Mouse (Mus musculus): Measurements from ENCODE around the gene Atp2a2.

DNA sequence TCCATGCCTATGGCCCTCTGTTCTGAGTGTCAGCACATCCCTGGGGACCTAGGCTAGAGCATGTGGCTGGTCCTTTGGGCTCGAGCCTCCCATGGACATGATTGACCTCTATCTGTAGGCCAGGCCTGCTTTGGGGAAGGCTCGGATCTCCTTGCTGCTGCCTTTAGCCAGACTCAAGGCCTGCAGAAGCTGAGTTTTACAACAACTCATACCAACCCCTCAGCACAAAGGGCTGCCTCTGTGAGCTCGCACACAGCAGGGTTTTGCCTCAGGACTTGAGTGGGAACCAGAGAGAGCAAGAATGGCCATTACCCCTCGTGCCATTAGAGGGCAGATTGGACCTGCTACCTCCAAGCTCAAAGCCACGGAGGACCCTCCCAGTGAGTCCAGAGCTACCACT, 53.2 kb downstream of the Atp2a2 start:
- no peak; the same call in 1 of the 2 replicates for TF ChIP-seq CTCF (conservative IDR thresholded peaks at IDR 0.05; ENCODE audit: insufficient read depth, insufficient read length, low read depth, low read length)
- no peak for TF ChIP-seq POLR2A (IDR thresholded peaks at IDR 0.05; ENCODE audit: low read depth, low read length)

Measured in kidney, adult 2 months (tissue).